Comparison of ENCODE assay signal across 23 mouse cellular contexts in the genomic region with DNA sequence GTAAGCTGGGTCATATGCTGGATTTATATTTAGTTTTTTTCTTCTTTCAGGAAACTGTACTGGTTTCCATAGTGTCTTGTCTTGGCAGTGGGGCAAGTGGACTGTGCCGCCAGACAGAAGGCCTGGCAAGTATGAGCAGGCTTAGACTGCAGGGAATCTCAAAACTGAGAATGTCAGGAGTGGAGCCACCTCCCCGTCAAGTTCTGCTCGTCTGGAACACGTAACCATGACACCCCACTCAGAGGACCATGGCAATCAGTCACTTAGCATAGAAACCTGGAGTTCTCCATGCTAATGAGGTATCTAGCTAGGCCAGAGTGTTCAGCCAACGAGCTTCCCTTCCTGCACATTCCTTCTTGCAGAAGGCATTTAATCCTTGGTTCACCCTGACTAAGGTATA. TPM values are rescaled to one million over a fixed set of nuclear protein-coding genes. Genes with fewer than 3 reads are reported as not detected.
DNase-seq lines count a peak whose midpoint lies in the region; ATAC-seq and TF ChIP-seq lines count a peak whose summit lies in the region.
"Had no signal": no experiment of that assay in that cellular context is flagged by ENCODE, and none has a peak within 500 bp of the region (broad histone marks: within the 10 kb centered on the region; RNA-seq: fewer than 3 reads in every experiment).

No protein-coding gene starts in this region.

- H3K27me3 ChIP-seq in midbrain, postnatal 0 days (ENCODE audit: insufficient read depth, low read length) = no peaks in the 10 kb centered on the region
- no peaks in the 10 kb centered on the region for H3K27me3 ChIP-seq in midbrain, embryonic 11.5 days (ENCODE audit: control insufficient read depth, insufficient read depth, low read length)
- H3K27me3 ChIP-seq in stomach, embryonic 16.5 days (ENCODE audit: control insufficient read depth, insufficient read depth, low read length) = no peaks in the 10 kb centered on the region
- H3K27me3 ChIP-seq: embryonic facial prominence, embryonic 13.5 days; forebrain, embryonic 12.5 days; neural tube, embryonic 13.5 days had no signal

- peak overlapping the region; percentile 68 for H3K27ac ChIP-seq in layer of hippocampus, adult 2 months
- no peak overlapping the region for H3K27ac ChIP-seq in midbrain, postnatal 0 days (ENCODE audit: low read depth, low read length)
- no peak overlapping the region for H3K27ac ChIP-seq in midbrain, embryonic 11.5 days (ENCODE audit: low read depth, low read length)
- peak overlapping the region; percentile 39 for H3K27ac ChIP-seq in stomach, embryonic 16.5 days (ENCODE audit: low read length)
- H3K27ac ChIP-seq: embryonic facial prominence, embryonic 13.5 days; forebrain, embryonic 12.5 days; midbrain, embryonic 10.5 days; neural tube, embryonic 13.5 days had no signal

- no peak overlapping the region for H3K4me2 ChIP-seq in midbrain, postnatal 0 days (ENCODE audit: low read depth, low read length, poor library complexity, severe bottlenecking)
- no peak overlapping the region for H3K4me2 ChIP-seq in midbrain, embryonic 11.5 days
- no peak overlapping the region for H3K4me2 ChIP-seq in stomach, embryonic 16.5 days (ENCODE audit: low read depth, low read length)
- H3K4me2 ChIP-seq: embryonic facial prominence, embryonic 13.5 days; forebrain, embryonic 12.5 days; neural tube, embryonic 13.5 days had no signal

- peak; percentile 27 for DNase-seq in heart, adult 11 months
- no peak for DNase-seq in heart, postnatal 4 days
- peak in 1 of 2 experiments; percentile 17 for DNase-seq in layer of hippocampus, adult 2 months (ENCODE audit: low spot score in 2 of 2)
- no peak for DNase-seq in layer of hippocampus, adult 9-10 months (ENCODE audit: low spot score)
- DNase-seq in midbrain, postnatal 0 days (ENCODE audit: low spot score) = peak; percentile 44
- no peak for DNase-seq in midbrain, embryonic 11.5 days (ENCODE audit: low spot score, missing footprints)
- DNase-seq: adrenal gland, postnatal 36 days; cerebellum, adult 11-12 months; gastrocnemius, postnatal 14 days; heart, adult 18-20 months; kidney, adult 18-20 months; lung, adult 18-20 months; lung, postnatal 10 days; retina, postnatal 1 day; right cerebral cortex, postnatal 4 days had no signal

- 58% methylated on average over 5 of the region's 5 CpGs for WGBS in midbrain, postnatal 0 days
- 79% methylated on average over 5 of the region's 5 CpGs for WGBS in midbrain, embryonic 11.5 days
- WGBS in stomach, embryonic 16.5 days = 62% methylated on average over 5 of the region's 5 CpGs

- ATAC-seq in midbrain, postnatal 0 days (ENCODE audit: low FRiP score) = peak; percentile 23; the same call in 1 of the 2 replicates
- ATAC-seq in midbrain, embryonic 11.5 days (ENCODE audit: low FRiP score) = no peak
- ATAC-seq in stomach, embryonic 16.5 days (ENCODE audit: insufficient read depth, low FRiP score) = no peak
- no peak for ATAC-seq in activated CD4-positive, CD25-positive, alpha-beta regulatory T cell, adult 4 months

- no peak overlapping the region for H3K9ac ChIP-seq in midbrain, postnatal 0 days (replicated peaks; ENCODE audit: low read length, poor library complexity, severe bottlenecking)
- no peak overlapping the region for H3K9ac ChIP-seq in midbrain, embryonic 11.5 days (ENCODE audit: low read length)
- H3K9ac ChIP-seq in stomach, embryonic 16.5 days (ENCODE audit: low read length) = no peak overlapping the region
- H3K9ac ChIP-seq: embryonic facial prominence, embryonic 13.5 days; forebrain, embryonic 12.5 days; neural tube, embryonic 13.5 days had no signal

- no peaks in the 10 kb centered on the region for H3K4me1 ChIP-seq in midbrain, postnatal 0 days (ENCODE audit: insufficient read depth, low read length)
- H3K4me1 ChIP-seq in midbrain, embryonic 11.5 days (ENCODE audit: control insufficient read depth, insufficient read depth, low read length) = peaks cover 3% of the 10 kb centered on the region; the same call in 1 of the 2 replicates
- peaks cover 15% of the 10 kb centered on the region for H3K4me1 ChIP-seq in stomach, embryonic 16.5 days (ENCODE audit: control insufficient read depth, insufficient read depth, low read length)

- H3K4me3 ChIP-seq in layer of hippocampus, adult 2 months = no peak overlapping the region
- no peak overlapping the region for H3K4me3 ChIP-seq in midbrain, postnatal 0 days (ENCODE audit: low read depth, low read length)
- H3K4me3 ChIP-seq in midbrain, embryonic 11.5 days (ENCODE audit: low read depth, low read length) = no peak overlapping the region
- no peak overlapping the region for H3K4me3 ChIP-seq in stomach, embryonic 16.5 days (replicated peaks; ENCODE audit: low read length)
- H3K4me3 ChIP-seq: embryonic facial prominence, embryonic 13.5 days; erythroblast, embryonic 14.5 days; forebrain, embryonic 12.5 days; midbrain, embryonic 10.5 days; myocyte; neural tube, embryonic 13.5 days had no signal

- no peaks in the 10 kb centered on the region for H3K36me3 ChIP-seq in midbrain, postnatal 0 days (ENCODE audit: insufficient read depth, low read length)
- no peaks in the 10 kb centered on the region for H3K36me3 ChIP-seq in midbrain, embryonic 11.5 days (ENCODE audit: control insufficient read depth, insufficient read depth, low read length)
- H3K36me3 ChIP-seq in stomach, embryonic 16.5 days (ENCODE audit: control insufficient read depth, insufficient read depth, low read length) = no peaks in the 10 kb centered on the region
- H3K36me3 ChIP-seq: embryonic facial prominence, embryonic 13.5 days; forebrain, embryonic 12.5 days; midbrain, embryonic 10.5 days; neural tube, embryonic 13.5 days had no signal

- no peak for TF ChIP-seq CTCF in layer of hippocampus, adult 2 months (conservative IDR thresholded peaks at IDR 0.05)
- no peak for TF ChIP-seq CTCF in midbrain, postnatal 0 days (IDR thresholded peaks at IDR 0.05)

- no peaks in the 10 kb centered on the region for H3K9me3 ChIP-seq in midbrain, postnatal 0 days (ENCODE audit: low read length)
- H3K9me3 ChIP-seq in midbrain, embryonic 11.5 days (ENCODE audit: control insufficient read depth, low read length) = no peaks in the 10 kb centered on the region
- H3K9me3 ChIP-seq in stomach, embryonic 16.5 days (replicated peaks; ENCODE audit: control insufficient read depth, low read length) = no peaks in the 10 kb centered on the region
- H3K9me3 ChIP-seq: embryonic facial prominence, embryonic 13.5 days; forebrain, embryonic 12.5 days; midbrain, embryonic 10.5 days had no signal

RNA-seq across cellular contexts. Expression of gene Ccdc3, which starts 10.2 kb away (rescaled TPM):
- 1 to 10 TPM; 7.4 TPM for total RNA-seq in heart, postnatal 4 days (2021)
- 10 to 100 TPM; 10.0 to 12.6 TPM for total RNA-seq in layer of hippocampus, adult 2 months (2021)
- total RNA-seq in midbrain, postnatal 0 days (2014; rRNA removed) = 11.4 and 11.9 TPM in 2 replicates
- polyA plus RNA-seq in midbrain, postnatal 0 days (2015; fragmentation: Nextera tagmentation; extraction: Ambion mirVana) = 6.3 and 6.5 TPM in 2 replicates
- polyA plus RNA-seq in midbrain, embryonic 11.5 days (2014; fragmentation: Nextera tagmentation; extraction: Ambion mirVana) = 4.3 and 5.1 TPM in 2 replicates
- 20.7 and 21.2 TPM in 2 replicates for polyA plus RNA-seq in stomach, embryonic 16.5 days (2015; fragmentation: Nextera tagmentation; extraction: Ambion mirVana)
- not detected for polyA plus RNA-seq in activated CD4-positive, CD25-positive, alpha-beta regulatory T cell, adult 4 months (2017; shearing (Covaris generic))

Comparison
In these comparisons a context has a peak if more than half of its experiments do, and no peak if none do; other contexts are left out.
1. DNase-seq: peak in heart, adult 11 months (single experiment) and midbrain, postnatal 0 days (single experiment); none in heart, postnatal 4 days (single experiment), layer of hippocampus, adult 9-10 months (single experiment) and midbrain, embryonic 11.5 days (single experiment).
2. H3K27ac ChIP-seq: peak in layer of hippocampus, adult 2 months (single experiment) and stomach, embryonic 16.5 days (single experiment); none in midbrain, postnatal 0 days (single experiment) and midbrain, embryonic 11.5 days (single experiment).